Mouse (Mus musculus): ENCODE results near the gene Gm13757. TPM values are rescaled to one million over a fixed set of nuclear protein-coding genes. Genes with fewer than 3 reads are reported as not detected.
"Not testable (repeated sequence)": the region's sequence is repeated elsewhere in the genome, so short reads cannot be mapped to it uniquely, and the experiment has no call there.

Gm13757 gene
- polyA plus RNA-seq (2012; rRNA removed) = not detected in 2 replicates

GRCm38 (mm10) chr2:88449031-88449430 lies at the start of gene Gm13757:
TSS of gene Gm13757 (minus strand) at chr2:88449131.
- H3K4me1 ChIP-seq (ENCODE audit: control insufficient read depth, insufficient read depth, insufficient read length) = no peaks in the 10 kb centered on the region
- DNase-seq (ENCODE audit: low read depth in 1 of 2, low spot score in 2 of 2) = no peak
- TF ChIP-seq POLR2A (IDR thresholded peaks at IDR 0.05; ENCODE audit: low read depth, low read length) (no peak), CTCF (IDR thresholded peaks at IDR 0.05; ENCODE audit: extremely low read depth, insufficient read depth, insufficient read length, insufficient replicate concordance) (no peak)
- H3K36me3 ChIP-seq (ENCODE audit: control insufficient read depth, insufficient read depth, low read length) = no peaks in the 10 kb centered on the region
- no peak within 1 kb of the TSS for H3K27ac ChIP-seq (ENCODE audit: insufficient read depth, low read length)
- no peaks in the 10 kb centered on the region for H3K27me3 ChIP-seq (ENCODE audit: control insufficient read depth, insufficient read depth, low read length)
- WGBS = 90% methylated on average over 1 of the region's 1 CpGs
- H3K4me3 ChIP-seq (ENCODE audit: extremely low read depth, insufficient read depth, insufficient read length) = no peak within 1 kb of the TSS

DNA sequence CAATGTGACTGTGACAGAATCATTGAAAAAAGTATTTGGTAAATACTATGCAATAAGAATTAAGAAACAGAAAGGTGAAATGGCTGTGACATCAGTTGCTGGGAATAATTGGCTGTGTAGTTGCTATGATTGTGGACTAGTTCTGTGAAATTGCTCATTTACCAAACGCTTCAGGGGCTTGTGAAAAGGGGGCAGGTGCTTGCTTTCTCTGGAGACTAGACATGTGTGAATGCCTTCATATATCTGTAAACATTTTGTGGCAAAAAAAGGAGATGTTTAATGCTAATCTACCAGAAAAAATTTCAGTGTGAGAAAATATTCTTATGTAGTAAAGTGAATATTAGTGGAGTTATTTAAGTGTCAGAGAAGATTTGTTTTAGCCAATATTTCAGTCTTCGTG lies 44.1 kb upstream of the Gm13757 start, which contains the start of gene Olfr1185-ps1:
Gene Olfr1185-ps1 (plus strand): TSS at position 301 of the 400 bp plus-strand sequence.
- no peaks in the 10 kb centered on the region for H3K36me3 ChIP-seq (ENCODE audit: control insufficient read depth, insufficient read depth, low read length)
- no peak within 1 kb of the TSS for H3K27ac ChIP-seq (ENCODE audit: insufficient read depth, low read length)
- H3K4me3 ChIP-seq (ENCODE audit: extremely low read depth, insufficient read depth, insufficient read length) = no peak within 1 kb of the TSS
- no peaks in the 10 kb centered on the region for H3K27me3 ChIP-seq (ENCODE audit: control insufficient read depth, insufficient read depth, low read length)
- no peak for TF ChIP-seq POLR2A (IDR thresholded peaks at IDR 0.05; ENCODE audit: low read depth, low read length)
- TF ChIP-seq CTCF (IDR thresholded peaks at IDR 0.05; ENCODE audit: extremely low read depth, insufficient read depth, insufficient read length, insufficient replicate concordance) = no peak
- H3K4me1 ChIP-seq (ENCODE audit: control insufficient read depth, insufficient read depth, insufficient read length) = no peaks in the 10 kb centered on the region
- WGBS = 69% methylated on average over 2 of the region's 2 CpGs
- DNase-seq (ENCODE audit: low read depth in 1 of 2, low spot score in 2 of 2) = no peak

GRCm38 (mm10) chr2:88483298-88483697 lies 34.4 kb upstream of the Gm13757 start, which contains the start of gene Olfr1184:
TSS of gene Olfr1184 (plus strand) at chr2:88483598.
- Histone ChIP-seq H3K36me3 (ENCODE audit: control insufficient read depth, insufficient read depth, low read length) (no peaks in the 10 kb centered on the region), H3K27me3 (ENCODE audit: control insufficient read depth, insufficient read depth, low read length) (no peaks in the 10 kb centered on the region), H3K27ac (ENCODE audit: insufficient read depth, low read length) (no peak within 1 kb of the TSS), H3K4me3 (ENCODE audit: extremely low read depth, insufficient read depth, insufficient read length) (no peak within 1 kb of the TSS), H3K4me1 (ENCODE audit: control insufficient read depth, insufficient read depth, insufficient read length) (no peaks in the 10 kb centered on the region)
- no peak for TF ChIP-seq CTCF (IDR thresholded peaks at IDR 0.05; ENCODE audit: extremely low read depth, insufficient read depth, insufficient read length, insufficient replicate concordance)
- no peak for DNase-seq (ENCODE audit: low read depth in 1 of 2, low spot score in 2 of 2)
- 91% methylated on average over 2 of the region's 2 CpGs for WGBS

- WGBS = 75% methylated on average over 1 of the region's 1 CpGs
- not testable (repeated sequence) for DNase-seq (ENCODE audit: low read depth in 1 of 2, low spot score in 2 of 2); H3K4me3 ChIP-seq (ENCODE audit: extremely low read depth, insufficient read depth, insufficient read length); H3K27ac ChIP-seq (ENCODE audit: insufficient read depth, low read length); H3K36me3 ChIP-seq (ENCODE audit: control insufficient read depth, insufficient read depth, low read length); H3K4me1 ChIP-seq (ENCODE audit: control insufficient read depth, insufficient read depth, insufficient read length); H3K27me3 ChIP-seq (ENCODE audit: control insufficient read depth, insufficient read depth, low read length)
Measured at GRCm38 (mm10) chr2:88454567-88454966, 5.6 kb upstream of the Gm13757 start, which contains the start of gene Olfr1183. TSS of gene Olfr1183 (plus strand) at chr2:88454867.

GRCm38 (mm10) chr2:88426071-88426470 lies 22.9 kb downstream of the Gm13757 start, which contains the start of gene Olfr1181:
TSS of gene Olfr1181 (minus strand) at chr2:88426171.
- H3K27me3 ChIP-seq (ENCODE audit: control insufficient read depth, insufficient read depth, low read length) = no peaks in the 10 kb centered on the region
- H3K36me3 ChIP-seq (ENCODE audit: control insufficient read depth, insufficient read depth, low read length) = no peaks in the 10 kb centered on the region
- no peaks in the 10 kb centered on the region for H3K4me1 ChIP-seq (ENCODE audit: control insufficient read depth, insufficient read depth, insufficient read length)
- DNase-seq (ENCODE audit: low read depth in 1 of 2, low spot score in 2 of 2) = no peak
- H3K27ac ChIP-seq (ENCODE audit: insufficient read depth, low read length) = no peak within 1 kb of the TSS
- WGBS = 77% methylated on average over 1 of the region's 1 CpGs
- TF ChIP-seq POLR2A (IDR thresholded peaks at IDR 0.05; ENCODE audit: low read depth, low read length) (no peak), CTCF (IDR thresholded peaks at IDR 0.05; ENCODE audit: extremely low read depth, insufficient read depth, insufficient read length, insufficient replicate concordance) (no peak)
- no peak within 1 kb of the TSS for H3K4me3 ChIP-seq (ENCODE audit: extremely low read depth, insufficient read depth, insufficient read length)

DNA sequence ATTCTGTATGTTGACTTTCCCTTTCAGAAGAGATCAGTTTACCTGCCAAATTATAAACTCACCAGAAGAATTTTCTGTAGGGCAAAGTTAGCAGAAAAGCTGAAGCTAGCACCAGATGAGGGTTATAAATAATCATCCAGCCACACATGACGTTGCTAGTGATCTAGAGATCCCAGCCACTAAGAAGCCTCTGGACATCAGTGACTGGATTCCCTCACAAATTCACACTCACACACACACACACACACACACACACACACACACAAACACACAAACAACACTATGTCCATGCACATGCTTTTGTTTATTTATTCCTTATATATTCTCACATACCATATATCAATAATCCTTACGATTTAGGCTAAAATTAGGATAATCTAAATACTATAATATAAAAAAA lies 29.9 kb downstream of the Gm13757 start, which contains the start of gene Olfr1180:
Gene Olfr1180 (minus strand): TSS at position 101 of the 400 bp plus-strand sequence.
- no peak for DNase-seq (ENCODE audit: low read depth in 1 of 2, low spot score in 2 of 2)
- H3K27me3 ChIP-seq (ENCODE audit: control insufficient read depth, insufficient read depth, low read length) = no peaks in the 10 kb centered on the region
- no peak for TF ChIP-seq POLR2A (IDR thresholded peaks at IDR 0.05; ENCODE audit: low read depth, low read length)
- TF ChIP-seq CTCF (IDR thresholded peaks at IDR 0.05; ENCODE audit: extremely low read depth, insufficient read depth, insufficient read length, insufficient replicate concordance) = no peak
- no peaks in the 10 kb centered on the region for H3K4me1 ChIP-seq (ENCODE audit: control insufficient read depth, insufficient read depth, insufficient read length)
- no peaks in the 10 kb centered on the region for H3K36me3 ChIP-seq (ENCODE audit: control insufficient read depth, insufficient read depth, low read length)
- H3K4me3 ChIP-seq (ENCODE audit: extremely low read depth, insufficient read depth, insufficient read length) = no peak within 1 kb of the TSS
- no peak within 1 kb of the TSS for H3K27ac ChIP-seq (ENCODE audit: insufficient read depth, low read length)
- 79% methylated on average over 2 of the region's 2 CpGs for WGBS

GRCm38 (mm10) chr2:88406353-88406752 lies 42.6 kb downstream of the Gm13757 start, which contains the start of gene Olfr1179:
TSS of gene Olfr1179 (minus strand) at chr2:88406453.
- Histone ChIP-seq H3K27ac (ENCODE audit: insufficient read depth, low read length) (no peak within 1 kb of the TSS), H3K4me1 (ENCODE audit: control insufficient read depth, insufficient read depth, insufficient read length) (no peaks in the 10 kb centered on the region), H3K27me3 (ENCODE audit: control insufficient read depth, insufficient read depth, low read length) (no peaks in the 10 kb centered on the region), H3K4me3 (ENCODE audit: extremely low read depth, insufficient read depth, insufficient read length) (no peak within 1 kb of the TSS), H3K36me3 (ENCODE audit: control insufficient read depth, insufficient read depth, low read length) (no peaks in the 10 kb centered on the region)
- TF ChIP-seq CTCF (IDR thresholded peaks at IDR 0.05; ENCODE audit: extremely low read depth, insufficient read depth, insufficient read length, insufficient replicate concordance) (no peak), POLR2A (IDR thresholded peaks at IDR 0.05; ENCODE audit: low read depth, low read length) (no peak)
- 80% methylated on average over 3 of the region's 3 CpGs for WGBS
- DNase-seq (ENCODE audit: low read depth in 1 of 2, low spot score in 2 of 2) = no peak

Other genes with a start within 250 kb of the Gm13757 start
- not detected in 2 replicates for gene Olfr1170, start 220.8 kb downstream of the Gm13757 start, polyA plus RNA-seq (2012; rRNA removed)
- gene Olfr1173, start 169.3 kb downstream of the Gm13757 start, polyA plus RNA-seq (2012; rRNA removed) = not detected in 2 replicates
- gene Olfr1174-ps, start 134.0 kb downstream of the Gm13757 start, polyA plus RNA-seq (2012; rRNA removed) = not detected in 2 replicates
- gene Olfr1175-ps, start 121.9 kb downstream of the Gm13757 start, polyA plus RNA-seq (2012; rRNA removed) = not detected in 2 replicates
- not detected in 2 replicates for gene Olfr1176, start 112.4 kb downstream of the Gm13757 start, polyA plus RNA-seq (2012; rRNA removed)
- gene Olfr1177-ps, start 102.6 kb downstream of the Gm13757 start, polyA plus RNA-seq (2012; rRNA removed) = not detected in 2 replicates
- not detected in 2 replicates for gene Olfr1178, start 62.1 kb downstream of the Gm13757 start, polyA plus RNA-seq (2012; rRNA removed)
- not detected in 2 replicates for gene Olfr1179, start 42.7 kb downstream of the Gm13757 start, polyA plus RNA-seq (2012; rRNA removed)
- gene Olfr1180, start 30.0 kb downstream of the Gm13757 start, polyA plus RNA-seq (2012; rRNA removed) = not detected in 2 replicates
- not detected in 2 replicates for gene Olfr1181, start 23.0 kb downstream of the Gm13757 start, polyA plus RNA-seq (2012; rRNA removed)
- not detected in 2 replicates for gene Olfr1183, start 5.7 kb upstream of the Gm13757 start, polyA plus RNA-seq (2012; rRNA removed)
- not detected in 2 replicates for gene Olfr1184, start 34.5 kb upstream of the Gm13757 start, polyA plus RNA-seq (2012; rRNA removed)
- gene Olfr1185-ps1, start 44.2 kb upstream of the Gm13757 start, polyA plus RNA-seq (2012; rRNA removed) = not detected in 2 replicates
- not detected in 2 replicates for gene Olfr1186, start 69.4 kb upstream of the Gm13757 start, polyA plus RNA-seq (2012; rRNA removed)
- not detected in 2 replicates for gene Olfr1188, start 107.8 kb upstream of the Gm13757 start, polyA plus RNA-seq (2012; rRNA removed)
- gene Olfr1189, start 137.3 kb upstream of the Gm13757 start, polyA plus RNA-seq (2012; rRNA removed) = not detected in 2 replicates
- not detected in 2 replicates for gene Olfr1191-ps1, start 191.4 kb upstream of the Gm13757 start, polyA plus RNA-seq (2012; rRNA removed)
- gene Olfr1192-ps1, start 199.4 kb upstream of the Gm13757 start, polyA plus RNA-seq (2012; rRNA removed) = not detected in 2 replicates
- not detected in 2 replicates for gene Olfr1193, start 226.5 kb upstream of the Gm13757 start, polyA plus RNA-seq (2012; rRNA removed)
- not detected in 2 replicates for gene Olfr1195, start 240.1 kb upstream of the Gm13757 start, polyA plus RNA-seq (2012; rRNA removed)